Mouse (Mus musculus) frontal cortex, postnatal 14 days (tissue): ENCODE data around the gene Gm7579.
A peak's percentile ranks its signal among the peaks of the same experiment; 100 is the strongest.
"Not testable (repeated sequence)": the region's sequence is repeated elsewhere in the genome, so short reads cannot be mapped to it uniquely, and the experiment has no call there.

Source experiments
- DNase-seq, 2 experiments: peaks; one replicate each; pipeline ENCODE4 v3.0.0; 2022; ENCODE audit warnings: low spot score in 2 of 2

Gene Gm7579

DNA sequence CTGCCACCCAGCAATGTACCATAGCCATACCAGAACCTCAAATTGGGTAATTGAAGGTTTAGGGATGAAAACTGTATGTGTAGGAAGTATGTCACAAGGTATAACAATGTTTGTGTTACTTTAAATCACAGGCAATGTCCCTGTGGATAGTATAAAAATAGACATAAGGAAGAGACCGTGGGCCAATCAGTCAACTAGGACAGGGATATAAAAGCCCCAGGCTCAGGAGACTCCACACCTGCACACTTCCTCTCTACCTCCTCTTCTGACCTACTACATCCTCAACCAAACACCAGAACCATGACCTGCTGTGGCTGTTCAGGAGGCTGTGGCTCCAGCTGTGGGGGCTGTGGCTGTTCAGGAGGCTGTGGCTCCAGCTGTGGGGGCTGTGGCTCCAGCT lies at the start of gene Gm7579:
Gm7579 (plus strand) TSS at position 301 of the 400 bp plus-strand sequence.
- no peak for DNase-seq

DNA sequence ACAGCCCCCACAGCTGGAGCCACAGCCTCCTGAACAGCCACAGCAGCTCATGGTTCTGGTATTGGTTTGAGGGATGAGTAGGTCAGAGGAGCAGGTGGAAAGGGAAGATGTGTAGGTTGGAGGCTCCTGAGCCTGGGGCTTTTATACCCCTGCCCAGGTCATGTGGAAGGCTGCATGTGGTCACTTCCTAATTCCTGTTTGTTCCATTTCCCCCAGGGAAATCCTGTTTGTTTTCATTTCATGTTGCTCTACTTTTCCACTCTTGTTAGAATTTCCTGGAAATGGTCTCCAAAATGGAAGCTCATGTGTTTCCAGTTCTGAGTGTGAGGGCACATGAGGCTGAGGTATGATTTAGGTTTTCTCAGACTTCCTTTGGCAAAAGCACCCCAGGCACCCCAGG lies 46.0 kb upstream of the Gm7579 start, which contains the start of gene Gm4553:
Gm4553 (minus strand) TSS at position 101 of the 400 bp plus-strand sequence.
- DNase-seq, result not testable (repeated sequence)

DNA sequence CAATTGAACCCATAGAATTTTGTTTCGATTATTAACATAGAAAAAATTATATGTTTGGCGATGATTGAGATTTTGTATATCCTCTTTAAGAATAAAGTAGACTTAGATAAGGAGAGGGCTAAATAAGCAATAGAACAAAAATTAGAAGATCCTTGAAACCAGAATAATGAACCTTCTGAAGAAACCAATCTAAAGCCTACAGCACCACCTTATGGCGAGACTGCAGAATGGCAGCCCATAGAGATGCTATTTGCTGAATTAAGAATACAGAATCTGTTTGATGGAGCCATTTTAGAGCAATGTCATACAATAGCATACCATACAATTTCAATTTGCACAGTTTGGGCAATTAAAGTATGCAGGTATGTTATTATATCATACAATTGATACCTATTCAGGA lies 41.8 kb upstream of the Gm7579 start:
- DNase-seq, result no peak

DNA sequence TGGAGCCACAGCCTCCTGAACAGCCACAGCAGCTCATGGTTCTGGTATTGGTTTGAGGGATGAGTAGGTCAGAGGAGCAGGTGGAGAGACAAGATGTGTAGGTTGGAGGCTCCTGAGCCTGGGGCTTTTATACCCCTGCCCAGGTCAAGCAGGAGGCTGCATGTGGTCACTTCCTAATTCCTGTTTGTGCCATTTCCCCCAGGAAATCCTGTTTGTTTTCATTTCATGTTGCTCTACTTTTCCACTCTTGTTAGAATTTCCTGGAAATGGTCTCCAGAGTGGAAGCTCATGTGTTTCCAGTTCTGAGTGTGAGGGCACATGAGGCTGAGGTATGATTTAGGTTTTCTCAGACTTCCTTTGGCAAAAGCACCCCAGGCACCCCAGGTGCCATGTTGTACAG lies 35.8 kb upstream of the Gm7579 start, which contains the start of gene Krtap5-2:
Krtap5-2 (minus strand) TSS at position 101 of the 400 bp plus-strand sequence.
- not testable (repeated sequence) for DNase-seq

DNA sequence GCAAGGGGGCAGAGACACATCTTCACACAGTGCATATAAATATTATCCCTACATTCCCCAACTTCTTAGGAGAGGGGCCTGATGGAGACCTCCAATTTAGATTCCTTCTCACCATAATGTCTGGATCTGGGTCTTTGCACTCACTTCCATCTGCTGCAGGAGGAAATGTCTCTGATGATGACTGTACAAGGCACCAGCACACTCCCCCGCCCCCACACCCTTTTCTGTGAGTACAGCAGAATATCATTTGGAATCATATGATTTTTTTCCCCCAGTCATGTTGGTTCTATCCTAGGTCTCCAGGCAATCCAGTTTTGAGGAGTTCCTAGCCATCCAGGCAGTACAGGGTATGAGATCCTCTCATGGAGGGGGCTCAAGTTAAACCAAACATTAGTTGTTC lies 33.0 kb upstream of the Gm7579 start:
- DNase-seq, result no peak

DNA sequence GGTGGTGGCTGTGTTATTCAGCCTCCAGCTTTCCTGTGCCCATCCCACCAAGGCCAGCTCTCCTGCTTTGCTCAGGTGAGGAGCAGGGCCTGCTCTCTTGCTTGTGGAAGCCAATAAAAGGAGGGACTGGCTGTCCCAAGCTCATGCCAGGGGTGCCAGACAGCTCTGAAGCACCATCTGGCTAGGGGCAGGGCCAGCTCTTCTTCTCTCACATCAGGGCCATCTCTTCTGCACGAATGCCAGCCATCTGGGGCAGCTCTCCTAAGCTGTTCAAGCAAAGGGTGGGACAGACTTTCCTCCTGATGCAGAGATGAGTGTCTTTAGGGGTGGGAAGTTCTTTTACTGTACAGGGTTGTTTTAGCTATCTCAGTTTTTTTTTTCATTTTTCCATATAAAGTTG lies 30.6 kb upstream of the Gm7579 start:
- no peak for DNase-seq

DNA sequence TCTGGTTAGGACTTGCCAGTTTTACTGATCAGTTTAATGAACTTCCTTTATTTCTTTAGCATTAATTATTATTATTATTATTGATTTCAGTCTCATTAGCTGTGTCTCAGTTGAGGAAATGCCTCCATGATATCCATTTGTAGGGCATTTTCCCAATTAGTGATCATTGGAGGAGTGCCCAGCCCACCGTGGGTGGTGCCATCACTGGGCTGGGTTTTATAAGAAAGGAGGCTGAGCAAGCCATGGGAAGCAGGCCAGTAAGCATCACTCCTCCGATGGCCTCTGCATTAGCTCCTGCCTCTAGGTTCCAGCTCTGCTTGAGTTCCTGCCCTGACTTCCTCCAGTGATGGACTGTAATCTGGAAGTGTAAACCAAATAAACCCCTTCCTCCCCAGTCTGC lies 23.5 kb upstream of the Gm7579 start:
- DNase-seq, result no peak

DNA sequence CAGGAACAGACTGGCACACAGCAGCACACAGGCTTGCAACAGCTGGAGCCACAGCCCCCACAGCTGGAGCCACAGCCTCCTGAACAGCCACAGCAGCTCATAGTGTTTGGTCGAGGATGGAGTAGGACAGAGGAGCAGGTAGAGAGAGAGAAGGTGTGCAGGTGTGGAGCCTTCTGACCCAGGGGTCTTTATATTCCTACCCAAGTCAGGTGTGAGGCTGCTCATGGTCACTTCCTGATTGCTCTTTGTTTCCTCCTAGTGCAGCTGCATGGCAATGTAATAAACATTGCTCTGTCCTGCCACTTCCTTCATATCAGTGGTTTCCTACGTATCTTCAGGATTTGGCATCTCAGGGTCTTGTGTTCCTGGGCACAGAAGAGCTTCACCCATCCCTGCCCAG lies 21.4 kb upstream of the Gm7579 start, which contains the start of gene Gm10153:
Gm10153 (minus strand) TSS at position 101 of the 400 bp plus-strand sequence.
- no peak for DNase-seq

DNA sequence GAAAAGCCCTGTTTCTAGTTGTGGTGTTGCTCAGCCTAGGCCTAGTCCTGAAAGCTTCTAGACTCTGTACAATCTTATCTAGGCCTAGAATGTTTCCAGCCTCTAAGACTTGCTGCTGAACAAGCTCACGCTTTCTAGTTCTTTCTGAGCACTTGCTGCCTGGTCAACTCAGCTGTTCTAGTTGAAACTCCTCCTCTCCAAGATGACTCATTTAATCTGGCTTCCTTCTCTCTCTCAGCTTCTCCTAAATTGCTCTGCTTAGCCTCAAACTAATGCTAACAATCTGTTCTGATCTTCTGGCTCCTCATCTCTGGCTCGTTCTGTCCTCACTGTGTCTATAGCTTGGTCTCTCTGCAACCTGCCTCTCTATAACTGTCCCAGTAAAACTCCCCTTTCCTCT lies 12.9 kb upstream of the Gm7579 start:
- DNase-seq, result no peak

DNA sequence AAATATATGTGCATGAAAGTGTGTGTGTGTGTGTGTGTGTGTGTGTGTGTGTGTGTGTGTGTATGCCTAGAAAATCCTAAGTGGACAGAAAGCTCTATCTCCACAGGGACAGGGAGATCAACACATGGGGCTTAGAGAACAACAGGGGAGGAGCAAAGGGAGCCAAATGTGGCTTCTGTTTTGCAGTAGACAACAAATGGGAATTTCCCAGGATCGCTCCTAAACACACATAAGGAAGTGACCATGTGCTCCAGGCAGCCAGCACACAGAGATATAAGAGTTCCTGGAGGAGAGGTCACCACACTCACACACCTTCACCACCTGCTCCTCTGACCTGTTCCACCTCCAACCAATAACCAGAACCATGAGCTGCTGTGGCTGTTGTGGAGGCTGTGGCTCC lies 10.6 kb upstream of the Gm7579 start, which contains the start of gene Krtap5-3:
Krtap5-3 (plus strand) TSS at position 301 of the 400 bp plus-strand sequence.
- DNase-seq, result no peak

DNA sequence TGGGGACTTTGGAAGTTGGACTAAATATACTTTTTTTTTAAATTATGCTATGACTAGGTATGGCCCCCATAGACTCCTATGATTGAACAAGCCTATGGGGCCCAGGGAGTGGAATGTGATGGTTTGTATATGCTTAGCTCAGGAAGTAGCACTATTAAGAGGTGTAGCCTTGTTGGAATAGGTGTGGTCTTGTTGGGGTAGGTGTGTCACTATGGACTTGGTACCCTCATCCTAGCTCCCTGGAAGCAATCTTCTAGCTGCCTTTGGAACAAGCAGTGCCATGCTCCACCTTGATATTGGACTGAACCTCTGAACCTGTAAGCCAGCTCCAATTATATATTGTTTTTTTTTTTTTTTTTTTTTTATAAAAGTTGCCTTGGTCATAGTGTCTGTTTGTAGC lies 6.2 kb upstream of the Gm7579 start:
- DNase-seq, result no peak

DNA sequence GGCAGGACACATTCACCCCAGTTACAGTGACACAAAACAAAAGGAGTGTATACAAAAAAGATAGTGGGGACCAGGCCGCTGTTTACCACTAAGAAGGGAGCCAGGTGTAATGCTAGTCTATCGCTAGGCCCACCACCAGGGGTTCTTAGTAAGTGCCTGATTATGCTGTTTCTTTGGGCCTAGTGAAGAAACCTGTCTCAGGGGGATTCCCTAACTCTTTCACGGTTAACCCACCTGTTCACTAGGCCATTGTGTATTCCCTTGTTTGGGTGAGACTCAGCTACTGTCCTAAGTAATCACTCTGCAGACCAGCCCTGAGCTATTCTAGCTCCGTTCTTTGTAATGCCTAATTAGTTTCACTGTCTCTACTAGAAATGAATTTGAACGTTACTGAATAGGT lies 4.8 kb upstream of the Gm7579 start:
- DNase-seq, result not testable (repeated sequence)

DNA sequence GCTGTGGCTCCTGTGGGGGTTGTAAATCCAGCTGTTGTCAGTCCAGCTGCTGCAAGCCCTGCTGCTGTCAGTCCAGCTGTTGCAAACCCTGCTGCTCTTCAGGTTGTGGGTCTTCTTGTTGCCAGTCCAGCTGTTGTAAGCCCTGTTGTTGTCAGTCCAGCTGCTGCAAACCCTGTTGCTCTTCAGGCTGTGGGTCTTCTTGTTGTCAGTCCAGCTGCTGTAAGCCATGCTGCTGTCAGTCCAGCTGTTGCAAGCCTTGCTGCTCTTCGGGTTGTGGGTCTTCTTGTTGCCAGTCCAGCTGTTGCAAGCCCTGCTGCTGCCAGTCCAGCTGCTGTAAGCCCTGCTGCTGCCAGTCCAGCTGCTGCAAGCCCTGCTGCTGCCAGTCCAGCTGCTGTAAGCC lies 477 bp downstream of the Gm7579 start:
- not testable (repeated sequence) for DNase-seq

DNA sequence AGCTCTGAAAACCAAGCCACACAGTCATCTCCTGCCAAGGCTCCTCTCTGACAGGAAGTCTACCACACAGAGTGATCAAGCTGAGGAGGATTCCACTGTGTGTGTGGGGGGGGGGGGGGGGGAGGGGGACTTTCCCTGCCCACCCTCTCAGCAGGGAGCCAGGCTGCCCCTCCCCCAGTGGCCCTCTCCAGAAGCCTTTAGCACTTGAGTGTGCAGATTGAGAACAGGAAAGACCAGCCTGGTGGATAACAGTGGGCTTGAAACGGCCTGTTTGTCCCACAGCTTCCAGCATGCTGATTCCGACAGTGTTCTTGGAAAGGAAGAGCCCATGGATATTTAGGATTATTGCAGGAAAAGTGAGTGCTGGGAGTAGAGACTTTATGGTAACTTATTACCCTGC lies 12.9 kb downstream of the Gm7579 start:
- DNase-seq, result no peak

DNA sequence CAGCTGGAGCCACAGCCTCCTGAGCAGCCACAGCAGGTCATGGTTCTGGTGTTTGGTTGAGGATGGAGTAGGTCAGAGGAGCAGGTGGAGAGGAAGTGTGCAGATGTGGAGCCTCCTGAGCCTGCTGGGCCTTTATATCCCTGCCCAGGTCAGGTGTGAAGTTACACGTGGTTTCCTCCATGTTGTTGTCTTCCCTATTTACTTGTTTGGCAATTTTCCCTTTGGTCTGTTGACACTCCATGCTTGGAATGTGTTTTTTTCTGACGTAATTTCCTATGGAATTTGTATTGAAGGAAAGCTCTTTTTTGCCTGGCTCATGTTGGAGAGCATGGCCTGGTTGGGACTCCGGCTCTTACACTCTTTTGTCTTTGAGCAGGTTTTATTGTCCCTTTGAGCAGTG lies 18.2 kb downstream of the Gm7579 start, which contains the start of gene Krtap5-5:
Krtap5-5 (minus strand) TSS at position 101 of the 400 bp plus-strand sequence.
- not testable (repeated sequence) for DNase-seq

DNA sequence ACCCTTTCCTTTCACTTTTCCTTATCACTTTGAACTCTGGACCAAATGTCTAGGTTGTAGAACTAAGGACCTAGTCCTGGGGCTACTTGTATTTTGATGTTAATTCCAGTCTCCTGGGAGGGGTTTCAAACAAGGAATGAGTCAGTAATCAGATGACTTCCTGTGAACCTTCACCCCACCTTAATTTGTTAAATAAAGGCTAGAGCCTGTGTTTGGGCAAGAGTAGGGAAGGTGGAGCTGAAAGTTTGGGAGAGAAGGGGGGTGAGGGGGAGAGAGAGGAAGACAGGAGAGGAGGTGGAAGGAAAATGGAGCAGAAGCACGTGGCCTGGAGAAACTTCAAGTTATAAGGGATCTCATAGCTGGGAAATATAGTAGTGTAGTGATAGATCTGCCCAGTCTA lies 19.9 kb downstream of the Gm7579 start:
- no peak for DNase-seq

DNA sequence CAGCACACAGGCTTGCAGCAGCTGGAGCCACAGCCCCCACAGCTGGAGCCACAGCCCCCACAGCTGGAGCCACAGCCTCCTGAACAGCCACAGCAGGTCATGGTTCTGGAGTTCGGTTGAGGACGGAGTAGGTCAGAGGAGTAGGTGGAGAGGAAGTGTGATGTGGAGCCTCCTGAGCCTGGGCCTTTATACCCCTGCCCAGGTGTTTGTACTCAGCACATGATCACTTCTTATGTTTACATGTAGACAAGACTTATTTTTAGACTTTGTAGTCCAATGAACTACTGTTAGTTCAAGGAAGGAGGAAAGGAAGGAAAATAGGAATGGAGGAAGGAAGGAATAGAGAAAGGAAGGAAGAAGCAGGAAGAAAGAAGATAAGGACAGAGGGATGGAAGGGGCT lies 29.3 kb downstream of the Gm7579 start, which contains the start of gene Gm40460:
Gm40460 (minus strand) TSS at position 101 of the 400 bp plus-strand sequence.
- no peak for DNase-seq

DNA sequence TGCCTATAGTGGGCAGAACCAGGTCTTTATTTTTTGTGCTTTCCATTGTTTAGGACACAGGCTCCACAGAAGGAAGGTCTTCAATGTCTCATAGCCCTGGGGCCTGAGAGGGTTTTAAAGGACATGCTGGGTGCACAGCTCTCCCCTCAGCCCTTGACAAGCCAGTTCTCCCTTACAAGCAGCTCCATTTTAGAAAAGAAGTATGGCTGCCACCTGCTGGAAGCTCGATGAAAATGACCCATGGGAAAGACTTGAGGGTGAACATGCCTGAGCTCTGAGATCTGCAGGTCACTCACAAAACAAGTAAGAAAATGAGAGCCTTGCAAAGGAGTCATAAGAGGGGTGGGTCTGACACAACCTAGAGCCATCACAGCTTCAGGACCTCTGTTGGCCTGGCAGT lies 38.2 kb downstream of the Gm7579 start:
- DNase-seq, result peak in 1 of 2 experiments; percentile 31

DNA sequence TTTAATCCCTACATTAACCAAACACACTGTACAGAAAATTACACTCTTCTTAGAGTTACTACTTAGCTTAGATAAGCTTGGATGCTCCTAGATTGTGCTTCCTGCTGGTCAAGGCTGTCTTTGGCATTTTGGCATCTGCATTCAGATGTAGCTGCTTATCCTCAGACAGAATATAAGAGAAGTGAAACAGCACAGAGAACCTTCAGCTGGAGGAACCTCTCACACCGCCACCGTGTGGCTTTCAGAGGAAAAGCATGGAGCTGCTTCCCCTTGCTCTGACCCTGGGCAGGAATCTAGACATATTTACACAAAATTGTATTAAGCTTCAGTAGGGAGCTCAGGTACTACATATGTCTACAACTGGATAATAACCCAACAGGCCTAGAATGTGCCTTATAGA lies 43.9 kb downstream of the Gm7579 start:
- peak in 1 of 2 experiments; percentile 18 for DNase-seq

DNA sequence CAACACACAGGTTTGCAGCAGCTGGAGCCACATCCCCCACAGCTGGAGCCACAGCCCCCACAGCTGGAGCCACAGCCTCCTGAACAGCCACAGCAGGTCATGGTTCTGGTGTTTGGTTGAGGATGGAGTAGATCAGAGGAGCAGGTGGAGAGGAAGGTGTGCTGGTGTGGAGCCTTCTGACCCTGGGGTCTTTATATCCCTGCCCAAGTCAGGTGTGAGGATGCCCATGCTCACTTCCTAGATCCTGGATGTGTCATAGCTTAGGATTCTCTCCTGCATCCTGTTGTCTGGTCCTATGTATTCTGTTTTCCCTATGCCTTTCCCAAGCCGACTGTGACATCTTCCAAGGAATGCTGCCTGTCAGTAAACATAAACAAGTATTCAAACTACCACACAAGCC lies 46.6 kb downstream of the Gm7579 start, which contains the start of gene Gm2431:
Gm2431 (minus strand) TSS at position 101 of the 400 bp plus-strand sequence.
- not testable (repeated sequence) for DNase-seq
